Comparison of ENCODE assay signal across 8 mouse cellular contexts in the genomic region with DNA sequence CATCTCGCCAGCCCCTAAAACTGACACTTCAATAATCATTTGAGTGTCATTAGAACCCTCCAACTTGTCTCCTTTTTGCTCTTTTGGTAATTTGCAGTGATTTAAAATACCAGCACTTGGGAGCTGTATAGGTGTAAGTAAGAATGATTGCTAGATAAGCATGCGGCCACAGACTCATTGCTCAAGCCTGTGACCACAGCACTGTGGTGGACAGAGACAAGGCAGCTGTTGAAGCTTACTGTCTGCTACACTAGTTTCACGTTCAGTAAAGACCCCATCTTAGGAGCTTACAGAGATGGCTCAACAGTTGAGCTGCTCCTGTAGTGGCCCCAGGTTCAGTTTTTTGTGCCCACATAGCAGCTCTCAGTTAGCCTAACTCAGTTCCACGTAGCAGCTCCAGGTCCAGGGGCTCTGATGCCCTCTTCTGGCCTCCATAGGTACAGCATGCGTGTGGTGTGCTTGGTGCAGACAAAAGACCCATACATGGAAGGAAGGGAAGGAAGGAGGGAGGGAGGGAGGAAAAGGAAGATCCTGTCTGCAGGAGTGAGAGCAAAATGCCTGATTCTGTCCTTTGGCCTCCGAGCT. TPM values are rescaled to one million over a fixed set of nuclear protein-coding genes. Genes with fewer than 3 reads are reported as not detected.
DNase-seq lines count a peak whose midpoint lies in the region; ATAC-seq lines count a peak whose summit lies in the region.

No protein-coding gene starts in this region.

- 60% methylated on average over 6 of the region's 6 CpGs for WGBS in intestine, embryonic 16.5 days
- WGBS in liver, embryonic 15.5 days (ENCODE audit: insufficient replicate concordance) = 45% methylated on average over 6 of the region's 6 CpGs
- WGBS in neural tube, embryonic 12.5 days = 58% methylated on average over 6 of the region's 6 CpGs

- no peak overlapping the region for H3K27ac ChIP-seq in intestine, embryonic 16.5 days (ENCODE audit: low read length)
- no peak overlapping the region for H3K27ac ChIP-seq in liver, embryonic 15.5 days (replicated peaks)
- 0 out of 2 replicates have a peak overlapping the region, but pooled peaks have one; percentile 18 for H3K27ac ChIP-seq in neural tube, embryonic 12.5 days

- H3K9me3 ChIP-seq in intestine, embryonic 16.5 days (ENCODE audit: control insufficient read depth, low read length) = no peaks in the 10 kb centered on the region
- no peaks in the 10 kb centered on the region for H3K9me3 ChIP-seq in liver, embryonic 15.5 days (replicated peaks)
- no peaks in the 10 kb centered on the region for H3K9me3 ChIP-seq in neural tube, embryonic 12.5 days

- H3K27me3 ChIP-seq in intestine, embryonic 16.5 days (replicated peaks; ENCODE audit: control insufficient read depth, insufficient read depth, low read length) = no peaks in the 10 kb centered on the region
- no peaks in the 10 kb centered on the region for H3K27me3 ChIP-seq in liver, embryonic 15.5 days
- no peaks in the 10 kb centered on the region for H3K27me3 ChIP-seq in neural tube, embryonic 12.5 days (replicated peaks)

- peak; percentile 79 for ATAC-seq in intestine, embryonic 16.5 days
- ATAC-seq in liver, embryonic 15.5 days (ENCODE audit: insufficient read depth) = peak; percentile 38
- peak; percentile 56; the same call in 1 of the 2 replicates for ATAC-seq in neural tube, embryonic 12.5 days (ENCODE audit: low FRiP score, low read depth)

- no peak overlapping the region for H3K9ac ChIP-seq in intestine, embryonic 16.5 days (ENCODE audit: low read depth, low read length)
- no peak overlapping the region for H3K9ac ChIP-seq in liver, embryonic 15.5 days
- no peak overlapping the region for H3K9ac ChIP-seq in neural tube, embryonic 12.5 days

- H3K36me3 ChIP-seq in intestine, embryonic 16.5 days (ENCODE audit: control insufficient read depth, insufficient read depth, low read length) = peaks cover 12% of the 10 kb centered on the region
- H3K36me3 ChIP-seq in liver, embryonic 15.5 days (replicated peaks) = peaks cover 90% of the 10 kb centered on the region
- peaks cover 84% of the 10 kb centered on the region for H3K36me3 ChIP-seq in neural tube, embryonic 12.5 days

- H3K4me2 ChIP-seq in intestine, embryonic 16.5 days (ENCODE audit: low read depth, low read length) = no peak overlapping the region
- H3K4me2 ChIP-seq in liver, embryonic 15.5 days = no peak overlapping the region
- H3K4me2 ChIP-seq in neural tube, embryonic 12.5 days (replicated peaks) = no peak overlapping the region

- H3K4me1 ChIP-seq in intestine, embryonic 16.5 days (ENCODE audit: control insufficient read depth, insufficient read depth, low read length) = no peaks in the 10 kb centered on the region
- H3K4me1 ChIP-seq in liver, embryonic 15.5 days (replicated peaks) = no peaks in the 10 kb centered on the region
- no peaks in the 10 kb centered on the region for H3K4me1 ChIP-seq in neural tube, embryonic 12.5 days

- no peak overlapping the region for H3K4me3 ChIP-seq in intestine, embryonic 16.5 days (ENCODE audit: low read length)
- H3K4me3 ChIP-seq in liver, embryonic 15.5 days (replicated peaks) = no peak overlapping the region
- H3K4me3 ChIP-seq in neural tube, embryonic 12.5 days = no peak overlapping the region

- peak; percentile 76 for DNase-seq in CD4-positive, CD25-positive, alpha-beta regulatory T cell, adult 2 months (ENCODE audit: low read depth, low spot score)
- DNase-seq in T-cell, adult 2 months (ENCODE audit: low spot score) = peak; percentile 32
- peak; percentile 72 to 82 for DNase-seq in cerebellum, postnatal 25 days
- peak; percentile 64 to 66 for DNase-seq in frontal cortex, postnatal 25 days (ENCODE audit: low spot score in 2 of 2)
- DNase-seq in thymus, postnatal 25 days = peak; percentile 50

RNA-seq across cellular contexts. Expression of a gene that starts 24.0 kb away (rescaled TPM):
- polyA plus RNA-seq in intestine, embryonic 16.5 days (2015; fragmentation: Nextera tagmentation; extraction: Ambion mirVana) = 927 and 953 TPM in 2 replicates
- polyA plus RNA-seq in liver, embryonic 15.5 days (2015; fragmentation: Nextera tagmentation; extraction: Ambion mirVana) = 41.9 and 45.7 TPM in 2 replicates
- polyA plus RNA-seq in neural tube, embryonic 12.5 days (2016; fragmentation: Nextera tagmentation; extraction: Ambion mirVana) = 2,325 and 2,426 TPM in 2 replicates

RNA-seq across cellular contexts. Expression of a gene that starts 29.8 kb away (rescaled TPM):
- polyA plus RNA-seq in intestine, embryonic 16.5 days (2015; fragmentation: Nextera tagmentation; extraction: Ambion mirVana) = 11.3 and 12.7 TPM in 2 replicates
- 5.9 and 7.3 TPM in 2 replicates for polyA plus RNA-seq in liver, embryonic 15.5 days (2015; fragmentation: Nextera tagmentation; extraction: Ambion mirVana)
- polyA plus RNA-seq in neural tube, embryonic 12.5 days (2016; fragmentation: Nextera tagmentation; extraction: Ambion mirVana) = 12.0 and 12.1 TPM in 2 replicates

Comparison
In these comparisons a context has a peak if more than half of its experiments do, and no peak if none do; other contexts are left out.
1. RNA of a gene that starts 24.0 kb away (polyA plus RNA-seq): 2,325 to 2,426 TPM in neural tube, embryonic 12.5 days and 927 to 953 TPM in intestine, embryonic 16.5 days; 41.9 to 45.7 TPM in liver, embryonic 15.5 days; every median in the first group is over 10 times any median in the second.
2. Peak in every context shown above with its lines, with median percentiles within 50 percentile points of each other: DNase-seq and ATAC-seq.